Mouse (Mus musculus): ENCODE measurements at regions not wholly inside any gene's neighbourhood (a gene's known extent, or its start where the extent isn't known, plus 50 kb on each side); places are given as distances from the start of the nearest gene placed in this dataset.

GRCm38 (mm10) chr15:67546896-67547400, 1046.2 kb upstream of the Lrrc6 start:
- TF ChIP-seq CTCF (IDR thresholded peaks at IDR 0.05; ENCODE audit: low read depth, low read length) (no peak), POLR2A (IDR thresholded peaks at IDR 0.05; ENCODE audit: insufficient read depth, low read length) (no peak), EP300 (IDR thresholded peaks at IDR 0.05; ENCODE audit: insufficient read depth, low read depth, low read length) (no peak)
- Histone ChIP-seq H3K9me3 (replicated peaks; ENCODE audit: control insufficient read depth, insufficient read depth, low read length, poor library complexity, severe bottlenecking) (no peaks in the 10 kb centered on the region), H3K9ac (ENCODE audit: low read depth, poor library complexity, severe bottlenecking) (no peak overlapping the region), H3K27ac (ENCODE audit: insufficient read depth, low read length) (no peak overlapping the region), H3K4me3 (ENCODE audit: low read depth, low read length) (no peak overlapping the region), H3K36me3 (ENCODE audit: control insufficient read depth, insufficient read depth, low read length, poor library complexity, severe bottlenecking) (no peaks in the 10 kb centered on the region), H3K27me3 (ENCODE audit: control insufficient read depth, insufficient read depth, low read length, poor library complexity, severe bottlenecking) (no peaks in the 10 kb centered on the region), H3K4me1 (ENCODE audit: control insufficient read depth, insufficient read depth, low read length) (no peaks in the 10 kb centered on the region)

- Histone ChIP-seq H3K27ac (ENCODE audit: insufficient read depth, low read length) (no peak overlapping the region), H3K36me3 (ENCODE audit: control insufficient read depth, insufficient read depth, low read length, poor library complexity, severe bottlenecking) (no peaks in the 10 kb centered on the region), H3K9ac (ENCODE audit: low read depth, poor library complexity, severe bottlenecking) (no peak overlapping the region), H3K4me1 (ENCODE audit: control insufficient read depth, insufficient read depth, low read length) (no peaks in the 10 kb centered on the region), H3K27me3 (ENCODE audit: control insufficient read depth, insufficient read depth, low read length, poor library complexity, severe bottlenecking) (no peaks in the 10 kb centered on the region), H3K9me3 (replicated peaks; ENCODE audit: control insufficient read depth, insufficient read depth, low read length, poor library complexity, severe bottlenecking) (no peaks in the 10 kb centered on the region), H3K4me3 (ENCODE audit: low read depth, low read length) (no peak overlapping the region)
- TF ChIP-seq CTCF (IDR thresholded peaks at IDR 0.05; ENCODE audit: low read depth, low read length), result no peak
- no peak for TF ChIP-seq EP300 (IDR thresholded peaks at IDR 0.05; ENCODE audit: insufficient read depth, low read depth, low read length)
- no peak for TF ChIP-seq POLR2A (IDR thresholded peaks at IDR 0.05; ENCODE audit: insufficient read depth, low read length)
Observed at GRCm38 (mm10) chr15:67545745-67546144, 1045.0 kb upstream of the Lrrc6 start.

DNA sequence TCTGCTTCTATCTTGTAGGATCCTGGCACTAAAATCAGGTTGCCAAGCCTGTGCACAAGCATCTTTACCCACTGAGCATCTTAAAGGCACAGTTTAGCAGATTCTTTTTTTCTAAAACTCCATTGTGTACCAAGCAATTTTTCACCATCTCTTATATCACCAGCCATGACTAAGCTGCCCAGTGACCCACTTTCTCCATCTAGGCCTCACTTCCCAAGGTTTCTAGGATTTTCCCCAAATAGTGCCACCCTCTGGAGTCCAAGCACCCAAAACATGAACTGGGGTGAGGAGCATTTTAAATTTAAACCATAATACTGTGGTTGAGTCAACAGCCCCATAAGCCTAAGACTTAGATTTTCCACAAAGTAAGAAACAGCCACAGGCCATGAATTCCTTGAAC, 1013.0 kb upstream of the Lrrc6 start:
- no peak overlapping the region for H3K9ac ChIP-seq (ENCODE audit: low read depth, poor library complexity, severe bottlenecking)
- no peak for TF ChIP-seq CTCF (IDR thresholded peaks at IDR 0.05; ENCODE audit: low read depth, low read length)
- no peak for TF ChIP-seq POLR2A (IDR thresholded peaks at IDR 0.05; ENCODE audit: insufficient read depth, low read length)
- H3K27ac ChIP-seq (ENCODE audit: insufficient read depth, low read length), result no peak overlapping the region
- no peaks in the 10 kb centered on the region for H3K27me3 ChIP-seq (ENCODE audit: control insufficient read depth, insufficient read depth, low read length, poor library complexity, severe bottlenecking)
- no peaks in the 10 kb centered on the region for H3K4me1 ChIP-seq (ENCODE audit: control insufficient read depth, insufficient read depth, low read length)
- no peaks in the 10 kb centered on the region for H3K36me3 ChIP-seq (ENCODE audit: control insufficient read depth, insufficient read depth, low read length, poor library complexity, severe bottlenecking)
- no peak overlapping the region for H3K4me3 ChIP-seq (ENCODE audit: low read depth, low read length)
- H3K9me3 ChIP-seq (replicated peaks; ENCODE audit: control insufficient read depth, insufficient read depth, low read length, poor library complexity, severe bottlenecking), result no peaks in the 10 kb centered on the region

DNA sequence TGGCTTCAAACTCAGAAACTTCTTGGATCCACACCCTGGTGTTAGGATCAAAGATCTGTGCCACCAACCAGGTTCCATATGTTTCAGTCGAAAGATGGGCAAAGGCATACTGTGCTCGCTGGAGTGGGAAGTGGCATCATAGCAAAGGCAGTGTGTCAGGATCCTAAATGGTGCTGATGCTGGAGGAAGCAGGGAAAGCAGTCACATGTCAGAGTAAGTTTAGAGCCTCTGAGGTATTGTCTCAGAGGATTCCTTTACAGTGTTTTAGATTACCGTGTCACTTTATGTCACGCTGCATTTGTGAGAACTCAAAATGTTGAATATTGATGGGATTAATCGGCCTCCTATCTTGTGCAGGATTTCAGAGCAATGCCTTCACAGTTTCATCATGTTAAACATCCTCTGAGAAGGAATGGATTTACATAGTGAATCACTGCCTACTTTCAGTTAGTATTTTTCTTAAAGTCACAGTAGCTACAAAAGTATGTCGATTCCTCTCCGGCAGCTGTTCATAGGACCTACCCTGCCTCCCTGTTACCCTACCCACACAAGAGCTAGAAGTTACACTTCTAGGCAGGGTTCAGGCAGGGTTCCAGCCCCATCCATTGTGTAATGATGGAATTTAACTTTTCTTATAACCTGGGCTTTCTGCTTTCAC, 994.4 kb upstream of the Lrrc6 start:
- H3K9me3 ChIP-seq (replicated peaks; ENCODE audit: control insufficient read depth, insufficient read depth, low read length, poor library complexity, severe bottlenecking), result no peaks in the 10 kb centered on the region; the same call in 1 of the 2 replicates
- TF ChIP-seq EP300 (IDR thresholded peaks at IDR 0.05; ENCODE audit: insufficient read depth, low read depth, low read length) (no peak), CTCF (IDR thresholded peaks at IDR 0.05; ENCODE audit: low read depth, low read length) (no peak), POLR2A (IDR thresholded peaks at IDR 0.05; ENCODE audit: insufficient read depth, low read length) (no peak)
- H3K27me3 ChIP-seq (ENCODE audit: control insufficient read depth, insufficient read depth, low read length, poor library complexity, severe bottlenecking), result no peaks in the 10 kb centered on the region
- no peak overlapping the region for H3K9ac ChIP-seq (ENCODE audit: low read depth, poor library complexity, severe bottlenecking)
- no peaks in the 10 kb centered on the region for H3K36me3 ChIP-seq (ENCODE audit: control insufficient read depth, insufficient read depth, low read length, poor library complexity, severe bottlenecking)
- no peak overlapping the region for H3K4me3 ChIP-seq (ENCODE audit: low read depth, low read length)
- no peaks in the 10 kb centered on the region for H3K4me1 ChIP-seq (ENCODE audit: control insufficient read depth, insufficient read depth, low read length)
- no peak overlapping the region for H3K27ac ChIP-seq (ENCODE audit: insufficient read depth, low read length)

DNA sequence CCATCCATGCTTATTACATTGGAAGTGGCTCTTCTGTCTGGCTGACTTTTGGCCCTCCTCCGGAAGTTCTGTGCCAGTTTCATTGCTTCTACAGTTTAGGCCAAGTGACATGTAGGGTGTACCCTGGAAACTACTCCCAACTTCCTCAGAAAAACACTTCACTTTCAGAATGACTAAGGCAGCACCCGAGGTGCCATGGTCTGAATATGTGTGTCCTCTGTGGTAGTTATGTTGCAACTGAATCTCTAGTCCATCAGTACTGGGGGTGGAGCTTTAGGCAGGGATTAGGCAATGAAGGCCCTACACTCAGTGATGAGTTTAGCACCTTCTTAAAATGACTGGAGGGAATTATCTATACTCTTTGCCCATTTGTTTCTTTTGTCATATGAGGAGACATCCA, 981.0 kb upstream of the Lrrc6 start:
- Histone ChIP-seq H3K4me3 (ENCODE audit: low read depth, low read length) (no peak overlapping the region), H3K9ac (ENCODE audit: low read depth, poor library complexity, severe bottlenecking) (no peak overlapping the region), H3K9me3 (replicated peaks; ENCODE audit: control insufficient read depth, insufficient read depth, low read length, poor library complexity, severe bottlenecking) (no peaks in the 10 kb centered on the region), H3K36me3 (ENCODE audit: control insufficient read depth, insufficient read depth, low read length, poor library complexity, severe bottlenecking) (no peaks in the 10 kb centered on the region), H3K27me3 (ENCODE audit: control insufficient read depth, insufficient read depth, low read length, poor library complexity, severe bottlenecking) (no peaks in the 10 kb centered on the region), H3K4me1 (ENCODE audit: control insufficient read depth, insufficient read depth, low read length) (no peaks in the 10 kb centered on the region), H3K27ac (ENCODE audit: insufficient read depth, low read length) (no peak overlapping the region)
- no peak for TF ChIP-seq POLR2A (IDR thresholded peaks at IDR 0.05; ENCODE audit: insufficient read depth, low read length)
- TF ChIP-seq EP300 (IDR thresholded peaks at IDR 0.05; ENCODE audit: insufficient read depth, low read depth, low read length), result no peak
- no peak for TF ChIP-seq CTCF (IDR thresholded peaks at IDR 0.05; ENCODE audit: low read depth, low read length)

DNA sequence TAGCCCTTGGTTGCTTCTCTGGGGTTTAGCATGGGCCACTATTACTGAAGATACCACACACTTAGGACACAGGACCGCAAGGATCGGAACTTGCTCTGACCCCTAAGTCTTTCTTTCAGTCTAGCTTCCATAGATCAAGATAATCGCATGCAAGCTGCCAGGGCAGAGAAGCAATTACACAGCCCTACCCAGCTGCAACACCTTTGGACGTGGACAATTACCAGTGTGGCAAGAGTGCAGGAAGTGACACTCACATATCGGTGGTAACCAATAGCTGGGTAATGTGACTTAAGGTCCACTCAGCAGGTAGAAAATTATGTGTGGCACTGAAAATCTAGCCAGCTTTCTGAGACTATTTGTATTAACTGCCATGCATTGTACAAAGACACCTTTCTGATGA, 973.6 kb upstream of the Lrrc6 start:
- Histone ChIP-seq H3K27me3 (ENCODE audit: control insufficient read depth, insufficient read depth, low read length, poor library complexity, severe bottlenecking) (no peaks in the 10 kb centered on the region), H3K36me3 (ENCODE audit: control insufficient read depth, insufficient read depth, low read length, poor library complexity, severe bottlenecking) (no peaks in the 10 kb centered on the region), H3K27ac (ENCODE audit: insufficient read depth, low read length) (no peak overlapping the region), H3K9me3 (replicated peaks; ENCODE audit: control insufficient read depth, insufficient read depth, low read length, poor library complexity, severe bottlenecking) (no peaks in the 10 kb centered on the region), H3K9ac (ENCODE audit: low read depth, poor library complexity, severe bottlenecking) (no peak overlapping the region), H3K4me3 (ENCODE audit: low read depth, low read length) (no peak overlapping the region), H3K4me1 (ENCODE audit: control insufficient read depth, insufficient read depth, low read length) (no peaks in the 10 kb centered on the region)
- no peak for TF ChIP-seq CTCF (IDR thresholded peaks at IDR 0.05; ENCODE audit: low read depth, low read length)
- no peak for TF ChIP-seq EP300 (IDR thresholded peaks at IDR 0.05; ENCODE audit: insufficient read depth, low read depth, low read length)
- TF ChIP-seq POLR2A (IDR thresholded peaks at IDR 0.05; ENCODE audit: insufficient read depth, low read length), result no peak

Measured in ES-Bruce4 (cell line).